Mouse (Mus musculus) 3134 (cell line): ENCODE data around the gene Celf2.

Experiments used
- DNase-seq: peaks from one replicate; pipeline ENCODE4 v3.0.0-alpha.2; 2011; ENCODE audit warnings: low spot score; ENCODE audit not compliant: insufficient read length; ENCODE audit errors: extremely low read depth

Celf2 gene

GRCm38 (mm10) chr2:6939143-6939542, 570.2 kb downstream of the Celf2 start:
- DNase-seq: peak; percentile 3

- DNase-seq: no peak
These were observed 576.2 kb downstream of the Celf2 start for GRCm38 (mm10) chr2:6933130-6933529.

- DNase-seq: no peak
These were observed 581.5 kb downstream of the Celf2 start for GRCm38 (mm10) chr2:6927693-6928360.

- no peak for DNase-seq
These were observed 583.9 kb downstream of the Celf2 start for GRCm38 (mm10) chr2:6925505-6925904.

GRCm38 (mm10) chr2:6923738-6924474, 585.5 kb downstream of the Celf2 start:
- no peak for DNase-seq

GRCm38 (mm10) chr2:6915386-6915785, 594.0 kb downstream of the Celf2 start:
- no peak for DNase-seq

GRCm38 (mm10) chr2:6913315-6913714, 596.0 kb downstream of the Celf2 start:
- DNase-seq: no peak

- DNase-seq: no peak
These were observed 597.4 kb downstream of the Celf2 start for GRCm38 (mm10) chr2:6911932-6912331.

- no peak for DNase-seq
These were observed 599.4 kb downstream of the Celf2 start for GRCm38 (mm10) chr2:6909921-6910320.

GRCm38 (mm10) chr2:6904411-6904810, 605.0 kb downstream of the Celf2 start:
- DNase-seq: peak; percentile 22

- DNase-seq: no peak
These were observed 606.1 kb downstream of the Celf2 start for GRCm38 (mm10) chr2:6903251-6903763.

- no peak for DNase-seq
These were observed 612.5 kb downstream of the Celf2 start for GRCm38 (mm10) chr2:6896896-6897295.

- DNase-seq: no peak
These were observed 615.8 kb downstream of the Celf2 start for GRCm38 (mm10) chr2:6893597-6893996.

GRCm38 (mm10) chr2:6893095-6893494, 616.3 kb downstream of the Celf2 start:
- no peak for DNase-seq

- DNase-seq: no peak
These were observed 624.3 kb downstream of the Celf2 start for GRCm38 (mm10) chr2:6884796-6885711.

- no peak for DNase-seq
These were observed 625.2 kb downstream of the Celf2 start for GRCm38 (mm10) chr2:6883996-6884795.

GRCm38 (mm10) chr2:6882236-6882885, 627.0 kb downstream of the Celf2 start:
- DNase-seq: no peak

- no peak for DNase-seq
These were observed 628.3 kb downstream of the Celf2 start for GRCm38 (mm10) chr2:6880941-6881575.

- DNase-seq: no peak
These were observed 632.3 kb downstream of the Celf2 start for GRCm38 (mm10) chr2:6877094-6877493.
